12 mouse cellular contexts compared by ENCODE assay signal in the genomic region with DNA sequence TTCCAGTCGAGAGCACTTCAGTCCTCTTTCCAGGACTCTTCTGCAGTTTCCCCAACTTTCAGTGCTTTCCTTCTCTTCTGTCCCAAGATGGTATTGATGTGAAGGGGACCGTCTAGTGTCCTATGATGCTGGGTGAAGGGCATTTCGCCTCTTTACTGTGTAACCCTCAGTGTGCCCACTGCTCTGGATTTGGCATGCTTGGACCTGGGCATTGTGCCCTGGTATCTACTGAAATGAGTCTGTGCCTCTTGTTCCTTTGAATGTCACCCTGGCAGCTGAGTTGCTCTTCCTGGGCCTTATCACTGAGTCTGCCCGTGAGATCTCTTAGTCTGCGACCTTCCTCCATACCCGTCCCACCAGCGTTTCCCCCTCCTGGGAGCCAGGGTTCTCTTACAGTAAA. TPM values are rescaled to one million over a fixed set of nuclear protein-coding genes. Genes with fewer than 3 reads are reported as not detected.
"Had no signal": no experiment of that assay in that cellular context is flagged by ENCODE, and none has a peak within 500 bp of the region (broad histone marks: within the 10 kb centered on the region; RNA-seq: fewer than 3 reads in every experiment).

No protein-coding gene starts in this region.

- H3K4me3 ChIP-seq: kidney, embryonic 15.5 days; limb, embryonic 15.5 days; liver, embryonic 13.5 days; midbrain, embryonic 12.5 days; neural tube, embryonic 13.5 days had no signal

- DNase-seq: kidney, postnatal 14 days; liver, embryonic 13.5 days; liver, postnatal 0 days; right cerebral cortex, postnatal 25 days; thymus, adult 18-20 months; thymus, postnatal 14 days had no signal

- ATAC-seq: midbrain, embryonic 16.5 days had no signal

- H3K27me3 ChIP-seq: kidney, embryonic 15.5 days; limb, embryonic 15.5 days; liver, embryonic 13.5 days; midbrain, embryonic 12.5 days; neural tube, embryonic 13.5 days had no signal

- H3K36me3 ChIP-seq: kidney, embryonic 15.5 days; limb, embryonic 15.5 days; liver, embryonic 13.5 days; midbrain, embryonic 12.5 days; neural tube, embryonic 13.5 days had no signal

- H3K27ac ChIP-seq: kidney, embryonic 15.5 days; limb, embryonic 15.5 days; liver, embryonic 13.5 days; midbrain, embryonic 12.5 days; neural tube, embryonic 13.5 days had no signal

- H3K4me1 ChIP-seq: limb, embryonic 15.5 days; liver, embryonic 13.5 days; midbrain, embryonic 12.5 days had no signal

- H3K9ac ChIP-seq: kidney, embryonic 15.5 days; limb, embryonic 15.5 days; liver, embryonic 13.5 days; liver, postnatal 0 days; midbrain, embryonic 12.5 days; neural tube, embryonic 13.5 days had no signal

- H3K4me2 ChIP-seq: kidney, embryonic 15.5 days; limb, embryonic 15.5 days; liver, embryonic 13.5 days; midbrain, embryonic 12.5 days; neural tube, embryonic 13.5 days had no signal

- H3K9me3 ChIP-seq: kidney, embryonic 15.5 days; limb, embryonic 15.5 days; liver, embryonic 13.5 days; midbrain, embryonic 12.5 days; neural tube, embryonic 13.5 days had no signal

RNA-seq across cellular contexts. Expression of a gene that starts 9.7 kb away (rescaled TPM):
- total RNA-seq: megakaryocyte-erythroid progenitor cell, adult 5-6 weeks had no signal
